Mouse (Mus musculus) lung, embryonic 16.5 days (tissue): ENCODE measurements around the gene Lao1. TPM values are rescaled to one million over a fixed set of nuclear protein-coding genes. Genes with fewer than 3 reads are reported as not detected.
"Not testable (repeated sequence)": the region's sequence is repeated elsewhere in the genome, so short reads cannot be mapped to it uniquely, and the experiment has no call there.

Source experiments
- ATAC-seq: fragments of 200-750 bp; cut with Nextera tagmentation; 2 replicates; pipeline ENCODE4 v1.8.0; 2017; ENCODE audit warnings: low read depth, mild to moderate bottlenecking, moderate library complexity
- H3K27ac ChIP-seq: fragments of 300-500 bp; sonication (generic); 2 replicates; pipeline ENCODE4 v1.5.1; 2014; ENCODE audit warnings: mild to moderate bottlenecking, control low read depth, low read length
- H3K27me3 ChIP-seq: fragments of 300-500 bp; sonication (generic); 2 replicates; pipeline ENCODE4 v1.6.1; 2014; ENCODE audit warnings: low read depth, low read length, mixed read lengths; ENCODE audit not compliant: control insufficient read depth, insufficient read depth
- H3K36me3 ChIP-seq: fragments of 300-500 bp; sonication (generic); 2 replicates; pipeline ENCODE4 v1.6.1; 2014; ENCODE audit warnings: low read length; ENCODE audit not compliant: control insufficient read depth, insufficient read depth
- H3K4me1 ChIP-seq: fragments of 300-500 bp; sonication (generic); replicated peaks from 2 replicates; pipeline ENCODE4 v1.6.1; 2014; ENCODE audit warnings: low read length, mixed read lengths; ENCODE audit not compliant: control insufficient read depth, insufficient read depth
- H3K4me2 ChIP-seq: fragments of 300-500 bp; sonication (generic); 2 replicates; pipeline ENCODE4 v1.6.1; 2014; ENCODE audit warnings: low read depth, low read length, control low read depth
- H3K4me3 ChIP-seq: fragments of 300-500 bp; sonication (generic); 2 replicates; pipeline ENCODE4 v1.5.1; 2014; ENCODE audit warnings: mild to moderate bottlenecking, low read length, control low read depth
- H3K9ac ChIP-seq: fragments of 300-500 bp; sonication (generic); 2 replicates; pipeline ENCODE4 v1.6.1; 2014; ENCODE audit warnings: low read length, control low read depth
- H3K9me3 ChIP-seq: fragments of 300-500 bp; sonication (generic); 2 replicates; pipeline ENCODE4 v1.6.1; 2016; ENCODE audit warnings: low read length; ENCODE audit not compliant: control insufficient read depth
- WGBS: fragments of 180-500 bp; shearing (Covaris S2); extraction: QIAGEN DNeasy Blood & Tissue Kit; methylation state at CpG from one replicate; pipeline ENCODE4 v1.1.7; 2014; 5-methylcytosine and 5-hydroxymethylcytosine counted together
- polyA plus RNA-seq: library from polyadenylated mRNA; unstranded; fragments of >200 nt; fragmentation: Nextera tagmentation; extraction: Ambion mirVana; gene quantifications from 2 replicates; pipeline ENCODE4 v1.2.1, GENCODE M21; 2015

Lao1 gene
- not detected in 2 replicates for polyA plus RNA-seq

- no peaks in the 10 kb centered on the region for H3K27me3 ChIP-seq
- no peak for ATAC-seq
- H3K36me3 ChIP-seq = no peaks in the 10 kb centered on the region
- H3K27ac ChIP-seq = no peak within 1 kb of the TSS
- H3K4me3 ChIP-seq = no peak within 1 kb of the TSS
- no peaks in the 10 kb centered on the region for H3K9me3 ChIP-seq
- no peaks in the 10 kb centered on the region for H3K4me1 ChIP-seq
- H3K4me2 ChIP-seq = no peak within 1 kb of the TSS
- no peak within 1 kb of the TSS for H3K9ac ChIP-seq
- WGBS = 67% methylated on average over 2 of the region's 2 CpGs
These were observed at the start of gene Lao1 for GRCm38 (mm10) chr4:118961141-118961628. TSS of gene Lao1 (plus strand) at chr4:118961578.

DNA sequence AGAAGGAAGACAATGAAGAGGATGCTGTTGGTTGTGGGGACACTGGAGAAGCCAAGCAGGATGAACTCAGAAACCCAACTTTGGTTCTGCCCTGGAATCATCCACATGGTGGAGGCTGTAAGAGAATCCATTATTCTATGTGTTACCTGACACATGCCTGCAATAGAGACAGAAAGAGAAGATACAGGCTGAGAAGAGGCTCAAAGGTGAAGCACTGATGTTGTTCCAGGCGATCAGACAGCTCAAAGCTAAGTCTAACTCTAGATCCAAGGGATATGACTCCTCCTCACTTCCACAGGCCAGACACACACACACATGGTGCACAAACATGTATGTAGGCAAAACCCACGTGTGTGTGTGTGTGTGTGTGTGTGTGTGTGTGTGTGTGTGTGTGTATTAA lies 44.0 kb upstream of the Lao1 start, which contains the start of gene Olfr1329:
Olfr1329 (minus strand) TSS at position 101 of the 400 bp plus-strand sequence.
- not testable (repeated sequence) for H3K4me3 ChIP-seq, H3K36me3 ChIP-seq, H3K27ac ChIP-seq, H3K9ac ChIP-seq, H3K4me2 ChIP-seq, H3K9me3 ChIP-seq, ATAC-seq, H3K4me1 ChIP-seq, H3K27me3 ChIP-seq
- WGBS = 51% methylated on average over 2 of the region's 2 CpGs

DNA sequence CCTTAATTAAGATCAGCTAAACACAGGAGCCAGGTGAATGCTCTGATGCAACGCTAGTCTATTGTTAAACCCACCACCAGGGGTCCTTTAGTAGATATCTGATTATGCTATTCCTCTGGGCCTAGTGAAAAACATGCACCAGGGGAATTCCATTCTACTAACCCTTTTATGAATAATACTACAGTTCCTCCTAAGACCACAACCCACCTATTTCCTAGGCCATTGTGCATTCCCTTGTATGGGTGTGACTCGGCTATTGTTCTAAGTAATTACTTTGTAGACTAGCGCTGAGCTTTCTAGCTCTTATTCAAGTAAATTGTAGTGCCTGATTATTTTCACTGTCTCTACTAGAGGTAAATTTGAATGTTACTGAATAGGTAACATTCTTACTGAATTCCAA lies 30.1 kb upstream of the Lao1 start:
- not testable (repeated sequence) for H3K4me1 ChIP-seq, H3K4me2 ChIP-seq, H3K27me3 ChIP-seq, H3K4me3 ChIP-seq, ATAC-seq, H3K9me3 ChIP-seq, H3K36me3 ChIP-seq, H3K27ac ChIP-seq, H3K9ac ChIP-seq
- WGBS = 85% methylated on average over 3 of the region's 3 CpGs

- Histone ChIP-seq H3K4me3 (no peak within 1 kb of the TSS), H3K27me3 (no peaks in the 10 kb centered on the region), H3K4me2 (no peak within 1 kb of the TSS), H3K4me1 (no peaks in the 10 kb centered on the region), H3K9ac (no peak within 1 kb of the TSS), H3K27ac (no peak within 1 kb of the TSS), H3K36me3 (no peaks in the 10 kb centered on the region), H3K9me3 (no peaks in the 10 kb centered on the region)
- ATAC-seq = no peak
- 73% methylated on average over 2 of the region's 2 CpGs for WGBS
These were observed 22.9 kb upstream of the Lao1 start, which contains the start of gene Olfr1328 for GRCm38 (mm10) chr4:118938512-118938911. TSS of gene Olfr1328 (minus strand) at chr4:118938612.

DNA sequence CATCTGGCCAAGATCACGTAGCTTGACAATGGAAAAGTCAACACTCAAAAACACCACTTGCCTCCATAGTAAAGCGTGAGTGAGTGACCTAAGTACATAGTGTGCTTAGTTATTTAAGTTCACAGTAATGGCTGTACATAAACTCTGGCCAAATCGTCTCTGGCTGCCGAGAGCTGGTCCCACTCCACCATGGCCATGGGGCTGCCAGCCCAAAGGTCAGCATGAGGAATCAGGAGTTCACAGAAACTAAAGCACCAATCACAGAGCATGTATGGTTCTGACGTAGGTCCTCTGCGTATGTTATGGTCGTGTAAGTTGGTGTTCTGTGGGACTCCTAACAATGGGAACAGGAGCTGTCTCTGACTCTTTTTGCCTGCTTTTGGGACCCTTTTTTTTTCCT lies 2.6 kb upstream of the Lao1 start:
- Histone ChIP-seq H3K4me2 (no peak overlapping the region), H3K4me1 (no peaks in the 10 kb centered on the region), H3K27ac (no peak overlapping the region), H3K27me3 (no peaks in the 10 kb centered on the region), H3K9ac (no peak overlapping the region), H3K36me3 (no peaks in the 10 kb centered on the region), H3K4me3 (no peak overlapping the region), H3K9me3 (no peaks in the 10 kb centered on the region)
- 69% methylated on average over 7 of the region's 7 CpGs for WGBS
- no peak for ATAC-seq

DNA sequence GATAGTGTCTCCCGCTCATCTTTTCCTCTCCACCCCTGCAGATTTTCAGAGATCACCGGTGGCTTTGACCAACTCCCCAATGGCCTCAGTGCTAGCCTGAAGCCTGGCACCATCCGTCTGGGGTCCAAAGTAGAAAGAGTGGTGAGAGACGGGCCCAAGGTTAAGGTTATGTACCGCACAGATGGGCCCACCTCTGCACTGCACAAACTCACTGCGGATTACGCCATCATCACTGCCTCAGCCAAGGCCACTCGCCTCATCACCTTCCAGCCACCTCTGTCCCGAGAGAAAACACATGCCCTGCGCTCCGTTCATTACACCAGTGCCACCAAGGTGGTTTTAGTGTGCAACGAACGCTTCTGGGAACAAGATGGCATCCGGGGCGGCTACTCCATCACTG lies 6.3 kb downstream of the Lao1 start:
- Histone ChIP-seq H3K27me3 (no peaks in the 10 kb centered on the region), H3K9me3 (no peaks in the 10 kb centered on the region), H3K4me1 (no peaks in the 10 kb centered on the region), H3K4me3 (no peak overlapping the region), H3K36me3 (no peaks in the 10 kb centered on the region), H3K9ac (no peak overlapping the region), H3K27ac (no peak overlapping the region), H3K4me2 (no peak overlapping the region)
- no peak for ATAC-seq
- 91% methylated on average over 15 of the region's 15 CpGs for WGBS

DNA sequence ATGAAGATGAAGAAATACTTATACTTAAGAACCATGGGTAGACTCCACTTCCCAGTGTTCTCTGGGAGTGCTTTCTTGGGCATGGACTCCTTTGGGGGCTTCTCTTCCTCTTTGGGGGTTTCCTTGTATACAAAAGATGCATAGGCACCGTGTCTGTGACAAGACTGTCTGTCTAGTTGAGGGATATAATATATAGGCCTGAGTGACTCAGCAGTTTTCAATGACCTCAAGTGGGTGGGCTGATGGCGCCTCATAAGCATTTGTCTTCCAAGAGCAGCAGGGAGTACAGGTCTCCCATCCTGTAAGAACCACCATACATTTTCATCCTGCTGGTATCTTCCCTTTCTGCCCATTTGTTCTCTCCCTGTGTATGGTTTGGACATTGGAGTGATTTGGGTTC lies 11.9 kb downstream of the Lao1 start:
- ATAC-seq = no peak
- H3K4me1 ChIP-seq = no peaks in the 10 kb centered on the region
- no peaks in the 10 kb centered on the region for H3K36me3 ChIP-seq
- H3K27ac ChIP-seq = no peak overlapping the region
- H3K4me2 ChIP-seq = no peak overlapping the region
- no peak overlapping the region for H3K4me3 ChIP-seq
- WGBS = 49% methylated on average over 2 of the region's 2 CpGs
- no peaks in the 10 kb centered on the region for H3K27me3 ChIP-seq
- H3K9me3 ChIP-seq = no peaks in the 10 kb centered on the region
- H3K9ac ChIP-seq = no peak overlapping the region

- Histone ChIP-seq H3K9me3 (0 out of 2 replicates have a peak, but pooled peaks cover 2% of the 10 kb centered on the region), H3K4me2 (no peak overlapping the region), H3K27ac (no peak overlapping the region), H3K9ac (no peak overlapping the region), H3K27me3 (no peaks in the 10 kb centered on the region), H3K4me1 (no peaks in the 10 kb centered on the region), H3K4me3 (no peak overlapping the region), H3K36me3 (no peaks in the 10 kb centered on the region)
- ATAC-seq = no peak
- WGBS = 80% methylated on average over 4 of the region's 4 CpGs
These were observed 23.9 kb downstream of the Lao1 start for GRCm38 (mm10) chr4:118985291-118985690.

- Histone ChIP-seq H3K4me3 (no peak overlapping the region), H3K27me3 (no peaks in the 10 kb centered on the region), H3K4me2 (no peak overlapping the region), H3K27ac (no peak overlapping the region), H3K9me3 (0 out of 2 replicates have a peak, but pooled peaks cover 2% of the 10 kb centered on the region), H3K4me1 (no peaks in the 10 kb centered on the region), H3K36me3 (no peaks in the 10 kb centered on the region), H3K9ac (no peak overlapping the region)
- no peak for ATAC-seq
- 3% methylated on average over 3 of the region's 3 CpGs for WGBS
These were observed 27.2 kb downstream of the Lao1 start for GRCm38 (mm10) chr4:118988535-118988934.

GRCm38 (mm10) chr4:118989331-118989730 lies 28.0 kb downstream of the Lao1 start:
- H3K36me3 ChIP-seq = no peaks in the 10 kb centered on the region
- H3K4me1 ChIP-seq = no peaks in the 10 kb centered on the region
- H3K27ac ChIP-seq = no peak overlapping the region
- peaks cover 5% of the 10 kb centered on the region; the same call in 1 of the 2 replicates for H3K9me3 ChIP-seq
- no peak for ATAC-seq
- 26% methylated on average over 12 of the region's 12 CpGs for WGBS
- H3K4me3 ChIP-seq = no peak overlapping the region
- no peak overlapping the region for H3K9ac ChIP-seq
- H3K27me3 ChIP-seq = no peaks in the 10 kb centered on the region
- H3K4me2 ChIP-seq = no peak overlapping the region
